Mouse (Mus musculus): ENCODE measurements around the gene Olfr1223.

DNA sequence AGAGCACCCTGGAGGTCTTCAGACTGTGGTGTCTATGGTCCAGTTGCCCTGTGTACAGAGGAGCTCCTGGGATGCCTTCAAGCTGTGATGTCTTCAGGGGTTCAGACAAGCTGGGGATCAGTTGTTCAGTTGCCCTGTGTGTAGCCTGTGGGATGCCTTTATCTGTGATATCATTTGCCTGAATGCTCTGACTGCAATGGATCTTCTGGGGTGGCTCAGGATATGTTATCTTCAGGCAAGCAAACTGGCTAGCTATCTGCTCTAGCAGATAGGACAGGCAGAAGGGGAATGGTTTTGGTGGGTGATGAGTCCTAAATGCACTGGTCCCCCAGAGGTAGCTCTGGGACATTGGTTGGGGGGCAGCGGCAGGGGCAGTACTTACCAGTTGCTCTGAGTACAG is 57.5 kb downstream of the Olfr1223 start:
- TF ChIP-seq POLR2A (IDR thresholded peaks at IDR 0.05; ENCODE audit: borderline replicate concordance, control insufficient read depth, low read depth, low read length) (no peak), CTCF (IDR thresholded peaks at IDR 0.05; ENCODE audit: control insufficient read depth, insufficient read depth, low read length) (no peak)
